Mouse (Mus musculus): ENCODE results near the gene Pgp.
A peak's percentile ranks its signal among the peaks of the same experiment; 100 is the strongest.

Pgp gene

GRCm38 (mm10) chr17:24485090-24485860 is 15.1 kb downstream of the Pgp start:
- peak; percentile 46 for DNase-seq

GRCm38 (mm10) chr17:24488186-24488661 is 18.0 kb downstream of the Pgp start, which contains the start of gene Caskin1:
Gene Caskin1, plus strand, starts transcription at chr17:24488601.
- peak; percentile 76 for DNase-seq

GRCm38 (mm10) chr17:24488662-24489264 is 18.6 kb downstream of the Pgp start:
- peak; percentile 71 for DNase-seq

- DNase-seq, result peak; percentile 53
Observed at GRCm38 (mm10) chr17:24489265-24490030, 19.3 kb downstream of the Pgp start.

GRCm38 (mm10) chr17:24490399-24490798 is 20.2 kb downstream of the Pgp start:
- DNase-seq, result no peak

- DNase-seq, result peak; percentile 53
Observed at GRCm38 (mm10) chr17:24494627-24495335, 24.6 kb downstream of the Pgp start.

- no peak for DNase-seq
Observed at GRCm38 (mm10) chr17:24495443-24495842, 25.3 kb downstream of the Pgp start.

- DNase-seq, result no peak
Observed at GRCm38 (mm10) chr17:24496026-24496425, 25.8 kb downstream of the Pgp start.

- DNase-seq, result no peak
Observed at GRCm38 (mm10) chr17:24502208-24502607, 32.0 kb downstream of the Pgp start.

- DNase-seq, result no peak
Observed at GRCm38 (mm10) chr17:24504085-24504484, 33.9 kb downstream of the Pgp start.

- no peak for DNase-seq
Observed at GRCm38 (mm10) chr17:24505286-24505955, 35.2 kb downstream of the Pgp start.

GRCm38 (mm10) chr17:24506332-24507070 is 36.3 kb downstream of the Pgp start:
- DNase-seq, result peak; percentile 62

GRCm38 (mm10) chr17:24507129-24507664 is 37.0 kb downstream of the Pgp start:
- peak; percentile 56 for DNase-seq

- no peak for DNase-seq
Observed at GRCm38 (mm10) chr17:24507806-24508460, 37.7 kb downstream of the Pgp start.

GRCm38 (mm10) chr17:24513609-24514008 is 43.4 kb downstream of the Pgp start:
- DNase-seq, result peak; percentile 56

- no peak for DNase-seq
Observed at GRCm38 (mm10) chr17:24514270-24515257, 44.4 kb downstream of the Pgp start.

GRCm38 (mm10) chr17:24520450-24520849 is 50.3 kb downstream of the Pgp start:
- no peak for DNase-seq
